Mouse (Mus musculus) layer of hippocampus, postnatal 25 days (tissue): ENCODE results near the gene Fem1a. TPM values are rescaled to one million over a fixed set of nuclear protein-coding genes. Genes with fewer than 3 reads are reported as not detected.
A peak's percentile ranks its signal among the peaks of the same experiment; 100 is the strongest.
"Not testable (repeated sequence)": the region's sequence is repeated elsewhere in the genome, so short reads cannot be mapped to it uniquely, and the experiment has no call there.

Experiments
- DNase-seq, 2 experiments: peaks; one replicate each; pipeline ENCODE4 v3.0.0; 2022; ENCODE audit warnings: mixed read lengths in 2 of 2, low spot score in 1 of 2; ENCODE audit errors: extremely low spot score in 1 of 2
- total RNA-seq, 2 experiments: library from RNA; stranded (reverse); gene quantifications; 2 replicates each; pipeline ENCODE4 v1.2.3; 2021

The Fem1a gene
- total RNA-seq, 2 experiments from 2014 or later = 36.1 to 37.0 TPM

DNA sequence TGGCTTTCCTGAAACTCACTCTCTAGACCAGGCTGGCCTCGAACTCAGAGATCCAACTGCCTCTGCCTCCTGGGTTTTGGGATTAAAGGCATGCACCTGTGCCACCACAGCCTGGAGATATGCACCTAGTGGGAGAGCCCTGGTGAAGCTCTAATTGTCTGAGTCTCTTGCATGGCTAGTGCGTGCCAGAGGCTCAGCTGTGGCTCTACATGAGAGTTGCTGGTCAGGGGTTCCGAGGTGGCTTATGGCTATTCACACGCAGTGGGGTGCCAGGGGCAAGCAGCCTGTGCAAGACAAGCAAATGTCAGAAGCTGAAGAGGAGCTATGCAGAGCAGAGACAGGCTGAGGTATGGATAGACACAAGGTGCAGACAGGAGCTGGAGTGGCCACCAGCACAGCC lies 1.9 kb upstream of the Fem1a start:
- DNase-seq = no peak

GRCm38 (mm10) chr17:56255429-56255828 lies 1.2 kb upstream of the Fem1a start:
- peak in 1 of 2 experiments; percentile 58 for DNase-seq

- DNase-seq = peak; percentile 96 to 100
These were observed 759 bp upstream of the Fem1a start for GRCm38 (mm10) chr17:56255863-56256238.

DNA sequence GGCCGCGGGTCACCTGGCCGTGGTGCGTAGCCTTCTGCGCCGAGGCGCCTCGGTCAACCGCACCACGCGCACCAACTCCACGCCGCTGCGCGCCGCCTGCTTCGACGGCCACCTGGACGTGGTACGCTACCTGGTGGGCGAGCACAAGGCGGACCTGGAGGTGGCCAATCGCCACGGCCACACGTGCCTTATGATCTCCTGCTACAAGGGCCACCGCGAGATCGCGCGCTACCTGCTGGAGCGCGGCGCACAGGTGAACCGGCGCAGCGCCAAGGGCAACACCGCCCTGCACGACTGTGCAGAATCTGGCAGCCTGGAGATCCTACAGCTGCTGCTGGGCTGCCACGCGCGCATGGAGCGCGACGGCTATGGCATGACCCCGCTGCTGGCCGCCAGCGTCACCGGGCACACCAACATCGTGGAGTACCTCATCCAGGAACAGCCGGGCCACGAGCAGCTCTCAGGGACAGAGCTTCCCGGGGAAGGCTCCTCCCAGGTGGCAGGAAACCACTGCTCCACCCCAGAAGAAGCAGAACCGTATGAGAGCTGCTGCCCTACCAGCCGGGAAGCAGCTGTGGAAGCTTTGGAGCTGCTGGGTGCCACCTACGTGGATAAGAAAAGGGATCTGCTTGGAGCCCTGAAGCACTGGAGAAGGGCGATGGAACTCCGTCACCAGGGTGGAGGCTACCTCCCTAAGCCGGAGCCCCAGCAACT lies 728 bp downstream of the Fem1a start:
- DNase-seq = no peak

- not testable (repeated sequence) for DNase-seq
These were observed 1.7 kb downstream of the Fem1a start for GRCm38 (mm10) chr17:56258269-56258668.

DNA sequence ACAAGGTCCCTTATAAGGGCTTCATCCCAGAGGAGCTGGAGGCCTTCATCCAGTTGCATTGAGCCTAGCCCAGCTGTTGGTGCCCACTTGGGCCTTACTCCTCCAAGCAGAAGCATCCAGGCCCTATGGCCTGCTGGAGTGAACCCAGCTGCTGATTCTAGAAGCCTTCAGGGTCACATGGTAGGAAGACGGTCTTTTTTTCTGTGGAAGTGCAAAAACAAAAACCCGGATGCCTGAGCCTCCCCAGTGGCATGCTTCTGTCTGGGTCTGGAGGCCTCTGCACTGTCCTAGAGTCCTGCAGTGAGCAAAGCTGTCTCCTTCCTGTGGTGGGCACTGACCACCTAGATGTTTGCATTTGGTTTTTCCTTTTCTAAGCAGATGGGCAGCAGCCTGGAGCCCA lies 2.2 kb downstream of the Fem1a start:
- not testable (repeated sequence) for DNase-seq

DNA sequence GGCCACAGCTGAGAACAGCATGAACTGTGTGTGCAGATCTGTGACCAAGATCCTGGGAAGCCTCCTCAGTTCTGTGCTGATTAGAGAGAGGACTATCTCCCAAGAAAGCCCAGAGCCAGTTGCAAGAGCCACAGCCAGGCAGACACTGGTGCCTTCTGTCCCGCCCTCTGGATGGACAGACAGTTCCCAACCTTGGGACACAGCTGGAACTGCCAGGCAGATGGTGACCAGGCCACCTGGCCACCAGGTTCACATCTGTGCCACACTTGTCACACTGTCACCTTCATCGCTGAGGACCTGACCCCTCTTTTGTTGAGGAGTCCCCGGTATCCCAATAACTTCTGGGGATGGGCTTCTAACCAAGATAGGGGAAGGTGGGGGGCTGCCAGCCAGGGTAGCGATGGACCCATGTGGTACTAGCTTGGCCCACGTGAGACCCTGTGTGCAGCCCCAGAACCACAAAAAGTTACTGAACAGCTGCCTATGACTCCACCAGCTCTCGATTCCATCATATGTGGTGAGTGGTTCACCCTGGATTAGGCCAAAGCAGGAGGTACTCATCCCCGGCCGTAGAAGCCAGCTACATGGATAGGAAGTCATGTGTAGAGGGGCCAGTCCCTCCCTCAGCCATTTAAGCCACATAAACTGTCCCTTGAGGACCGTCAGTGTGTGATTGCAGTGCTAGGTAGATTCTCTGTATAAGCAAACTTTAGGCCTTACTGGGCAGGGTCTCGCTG lies 2.9 kb downstream of the Fem1a start:
- DNase-seq = no peak

DNA sequence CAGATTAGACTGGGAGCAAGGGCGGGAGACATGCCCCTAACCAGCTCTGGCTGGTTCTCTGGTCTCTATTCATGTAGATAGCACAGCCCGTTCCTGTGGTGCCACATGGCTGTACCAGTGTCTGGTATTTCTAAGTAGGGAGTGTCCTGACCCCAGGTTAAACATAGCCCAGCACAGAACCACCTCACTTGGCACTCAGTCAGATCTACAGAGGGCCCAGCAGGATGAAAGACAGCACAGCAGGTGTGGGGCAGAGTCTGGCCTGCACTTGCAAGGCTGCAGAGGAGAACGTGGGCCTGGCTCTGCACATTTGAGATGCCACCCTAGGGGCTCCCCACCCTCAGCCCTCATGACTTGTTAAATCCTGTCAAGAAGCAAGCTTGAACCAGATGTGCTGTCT lies 4.6 kb downstream of the Fem1a start:
- DNase-seq = no peak

DNA sequence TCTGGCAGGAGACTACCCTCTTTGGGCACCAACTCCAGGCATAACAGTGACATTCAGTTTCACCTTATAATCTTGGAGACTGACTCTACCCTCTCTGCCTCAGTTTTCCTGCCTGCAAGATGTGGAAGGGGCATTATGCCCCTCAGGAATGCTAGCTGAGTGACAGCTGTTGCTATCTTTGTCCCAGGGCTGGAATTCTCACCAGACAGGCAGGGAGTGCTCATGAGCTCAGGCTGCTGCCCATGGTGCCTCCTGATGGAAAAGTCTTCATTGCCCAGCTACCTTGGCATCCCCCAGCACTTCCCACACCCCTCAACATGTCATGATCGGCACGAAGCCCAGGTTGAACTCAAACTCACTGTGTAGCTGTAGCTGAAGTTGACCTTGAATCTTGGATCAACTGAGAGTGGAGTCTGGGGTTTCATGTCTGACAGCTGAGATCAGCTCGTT lies 6.1 kb downstream of the Fem1a start:
- no peak for DNase-seq

DNA sequence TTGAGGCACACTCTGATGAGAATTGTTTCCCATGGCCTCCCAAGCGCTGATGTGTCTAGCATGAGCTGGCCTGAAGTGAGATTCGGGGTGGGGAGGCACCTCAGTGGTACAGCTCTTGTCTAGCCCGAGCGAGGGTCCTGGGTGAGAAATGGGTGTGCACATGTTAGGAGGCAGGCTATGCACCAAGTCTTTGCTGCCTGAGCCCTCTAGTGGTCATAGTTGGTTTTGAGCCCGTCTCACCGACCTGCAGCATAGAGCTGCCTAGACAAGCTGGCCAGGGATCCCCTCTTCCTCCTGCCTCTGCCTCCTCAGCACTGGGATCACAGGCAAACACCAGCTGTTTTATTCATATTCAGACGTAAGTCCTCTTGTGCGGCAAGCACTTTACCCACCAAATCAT lies 7.4 kb downstream of the Fem1a start:
- peak; percentile 47 to 78 for DNase-seq

DNA sequence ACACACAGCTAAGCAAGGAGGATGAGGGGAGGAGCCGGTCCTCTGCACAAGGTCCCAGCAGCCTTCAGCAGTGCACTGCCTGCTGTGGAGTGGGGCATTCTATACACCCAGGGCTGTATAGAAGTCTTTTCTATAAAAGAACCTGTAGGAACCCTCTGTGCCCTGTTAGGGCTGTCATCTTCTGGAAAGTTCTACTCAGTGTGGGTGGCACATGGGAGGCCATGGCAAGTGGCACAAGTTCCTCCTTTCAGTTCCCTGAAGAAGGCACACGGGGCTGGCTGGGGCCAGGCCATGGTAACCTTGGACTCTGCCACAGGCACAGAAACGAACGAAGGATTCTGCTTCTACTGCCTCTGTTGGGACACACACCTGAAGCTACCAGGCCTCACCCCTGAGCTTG lies 8.4 kb downstream of the Fem1a start:
- no peak for DNase-seq

DNA sequence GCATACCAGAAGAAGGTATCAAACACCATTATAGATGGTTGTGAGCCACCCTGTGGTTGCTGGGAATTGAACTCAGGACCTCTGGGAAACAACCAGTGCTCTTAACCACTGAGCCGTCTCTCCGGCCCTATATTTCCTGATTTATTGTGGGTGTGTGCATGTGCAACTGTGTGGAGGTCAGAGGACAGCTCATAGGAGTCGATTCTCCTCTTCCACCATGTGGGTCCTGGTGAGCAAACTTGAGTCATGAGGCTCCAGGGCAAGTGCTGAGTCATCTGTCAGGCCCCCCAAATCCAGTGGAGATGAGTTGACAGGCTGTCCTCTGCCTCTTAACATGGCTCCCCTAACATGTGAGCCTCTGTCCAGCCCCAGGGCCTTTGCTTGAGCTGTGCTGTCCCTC lies 9.3 kb downstream of the Fem1a start:
- DNase-seq = no peak

GRCm38 (mm10) chr17:56266271-56266670 lies 9.7 kb downstream of the Fem1a start:
- no peak for DNase-seq

- peak; percentile 39 to 49 for DNase-seq
These were observed 12.6 kb downstream of the Fem1a start for GRCm38 (mm10) chr17:56269153-56269630.

GRCm38 (mm10) chr17:56269741-56270140 lies 13.1 kb downstream of the Fem1a start:
- no peak for DNase-seq

DNA sequence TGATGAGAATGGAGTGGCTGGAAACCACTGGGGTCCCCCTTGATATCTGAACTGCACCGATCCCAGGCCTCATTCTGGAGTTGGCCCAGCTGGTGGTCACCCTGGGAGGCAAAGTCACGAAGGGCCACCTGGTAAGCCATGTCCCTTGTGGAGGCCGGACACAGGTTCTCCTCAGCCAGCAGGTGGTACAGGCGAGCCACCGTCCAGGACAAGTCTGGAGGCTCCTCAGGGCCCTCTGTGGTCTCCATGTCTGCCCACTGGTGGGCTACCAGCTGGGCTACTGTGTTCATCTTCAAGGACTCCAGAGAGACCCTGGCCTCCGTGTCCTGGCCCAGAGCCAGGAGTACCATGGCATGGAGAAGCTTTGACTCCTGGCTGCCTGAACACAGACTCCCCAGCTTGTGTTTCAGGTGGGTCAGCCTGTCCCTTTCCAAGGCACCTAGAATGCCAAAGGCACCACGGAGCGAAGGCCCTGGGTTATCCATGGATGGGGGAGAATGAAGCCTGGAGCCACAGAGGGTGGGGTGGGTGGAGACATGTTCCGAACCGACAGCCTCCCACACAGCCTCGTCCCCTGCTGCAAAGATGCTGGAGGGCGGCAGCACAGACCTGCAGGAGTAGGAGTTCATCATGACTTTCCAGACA lies 15.1 kb downstream of the Fem1a start:
- DNase-seq = no peak

DNA sequence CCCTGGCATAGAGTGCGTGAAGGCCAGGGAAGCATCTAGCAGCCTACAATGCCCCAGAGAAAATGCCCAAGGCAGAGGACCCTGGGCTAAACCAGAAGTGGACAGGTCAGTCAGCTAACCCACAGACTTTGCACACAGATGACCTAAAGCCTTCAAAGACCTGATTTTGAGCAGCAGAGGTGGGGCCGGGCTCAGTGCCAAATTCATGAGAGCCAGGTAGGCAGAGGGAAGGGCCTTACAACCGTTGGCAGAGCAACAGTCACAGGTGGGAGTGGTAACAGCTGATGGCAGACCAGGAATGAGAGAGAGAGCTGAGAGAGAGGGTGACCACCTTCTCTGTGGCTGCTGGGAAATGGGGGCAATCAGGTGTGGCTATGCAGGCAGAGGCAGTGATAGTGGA lies 16.0 kb downstream of the Fem1a start:
- no peak for DNase-seq

GRCm38 (mm10) chr17:56273482-56273881 lies 16.9 kb downstream of the Fem1a start:
- no peak for DNase-seq

GRCm38 (mm10) chr17:56273986-56274385 lies 17.4 kb downstream of the Fem1a start:
- no peak for DNase-seq

DNA sequence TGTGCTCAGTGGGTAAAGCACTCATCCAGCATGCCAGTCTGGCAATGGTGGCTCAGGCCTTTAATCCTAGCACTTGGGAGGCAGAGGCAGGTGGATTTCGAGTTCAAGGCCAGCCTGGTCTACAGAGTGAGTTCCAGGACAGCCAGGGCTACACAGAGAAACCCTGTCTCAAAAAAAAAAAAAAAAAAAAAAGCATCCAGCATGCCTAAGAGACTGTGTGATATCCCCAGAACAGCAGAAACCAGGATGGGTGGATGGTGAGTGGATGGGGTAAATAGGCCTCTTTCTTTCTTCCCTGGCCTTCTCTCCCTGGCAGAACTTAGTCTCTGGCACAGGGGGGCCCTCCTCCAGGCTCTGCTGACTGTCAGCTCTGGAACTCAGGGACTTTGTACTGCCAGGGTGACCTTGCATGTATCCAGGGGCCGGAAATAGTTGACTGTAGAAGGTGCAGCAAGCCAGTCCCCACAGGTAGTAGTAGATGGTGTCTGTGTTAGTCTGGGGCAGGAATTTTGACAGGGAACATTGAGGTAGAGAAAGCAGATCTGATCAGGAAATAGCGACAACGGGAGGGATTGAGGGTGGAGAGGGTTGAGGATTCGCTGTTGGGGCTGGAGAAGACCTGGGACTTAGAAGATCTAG lies 19.4 kb downstream of the Fem1a start:
- no peak for DNase-seq
